Mouse (Mus musculus): ENCODE measurements at regions not wholly inside any gene's neighbourhood (a gene's known extent, or its start where the extent isn't known, plus 50 kb on each side); places are given as distances from the start of the nearest gene placed in this dataset.
"Not testable (repeated sequence)": the region's sequence is repeated elsewhere in the genome, so short reads cannot be mapped to it uniquely, and the experiment has no call there.

DNA sequence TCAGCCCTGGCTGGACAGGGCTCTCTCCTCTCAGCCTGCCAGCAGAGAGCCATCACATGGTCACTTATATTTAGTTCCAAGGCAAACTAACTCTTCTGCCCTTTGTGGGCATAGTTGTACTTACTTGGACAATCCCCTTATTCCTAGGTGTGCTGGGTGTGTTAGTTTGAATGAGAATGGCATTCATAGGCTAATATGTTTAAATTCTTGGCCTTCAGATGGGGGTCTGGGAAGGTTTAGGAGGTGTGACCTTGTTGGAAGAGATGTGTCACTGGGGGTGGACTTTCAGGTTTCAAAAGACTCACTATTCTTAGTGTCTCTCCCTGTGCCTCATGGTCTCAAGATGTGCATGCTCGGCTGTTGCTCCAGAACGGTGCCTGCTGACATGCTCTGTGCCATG is 250.5 kb upstream of the Myo3a start:
- no peak for DNase-seq (ENCODE audit: low spot score in 2 of 2)

DNA sequence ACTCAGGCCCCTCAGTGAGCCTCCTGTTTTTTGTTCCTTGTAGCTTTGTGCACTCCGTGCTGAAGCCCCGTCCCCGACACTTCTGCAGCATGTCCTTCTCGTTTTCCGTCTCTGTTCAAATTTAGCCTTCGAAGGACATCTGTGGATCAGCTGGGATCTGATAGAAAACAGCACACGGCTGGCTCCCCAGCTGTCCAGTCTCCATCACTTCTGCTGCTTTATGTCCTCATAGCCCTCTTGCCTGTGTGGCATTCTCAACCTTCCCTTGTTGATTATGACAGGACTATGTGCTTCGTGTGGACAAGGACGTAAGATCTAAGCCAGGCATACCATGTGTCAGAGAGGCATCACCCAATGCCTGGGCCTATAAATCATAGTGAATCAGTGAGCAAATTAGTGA is 247.1 kb upstream of the Myo3a start:
- no peak for DNase-seq (ENCODE audit: low spot score in 2 of 2)

DNA sequence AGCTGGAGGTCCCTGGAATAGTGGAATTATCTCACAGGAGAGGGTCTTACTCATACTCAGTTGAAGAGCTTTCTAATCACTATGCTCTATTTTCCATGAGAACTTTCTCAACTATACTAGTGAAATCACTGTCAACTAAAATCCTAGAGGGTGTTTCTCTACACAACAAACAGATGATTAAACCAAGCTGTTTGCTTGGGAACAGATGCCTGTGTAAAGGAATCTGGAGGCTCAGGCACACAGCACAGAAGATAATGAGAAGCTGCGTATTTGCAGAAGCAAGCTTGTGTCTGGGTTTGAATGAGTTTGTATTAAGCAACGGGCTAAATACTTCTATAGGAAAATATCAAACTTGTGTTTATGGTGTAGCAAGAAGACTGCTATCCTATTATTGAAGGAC is 202.9 kb upstream of the Myo3a start:
- no peak for DNase-seq (ENCODE audit: low spot score in 2 of 2)

DNA sequence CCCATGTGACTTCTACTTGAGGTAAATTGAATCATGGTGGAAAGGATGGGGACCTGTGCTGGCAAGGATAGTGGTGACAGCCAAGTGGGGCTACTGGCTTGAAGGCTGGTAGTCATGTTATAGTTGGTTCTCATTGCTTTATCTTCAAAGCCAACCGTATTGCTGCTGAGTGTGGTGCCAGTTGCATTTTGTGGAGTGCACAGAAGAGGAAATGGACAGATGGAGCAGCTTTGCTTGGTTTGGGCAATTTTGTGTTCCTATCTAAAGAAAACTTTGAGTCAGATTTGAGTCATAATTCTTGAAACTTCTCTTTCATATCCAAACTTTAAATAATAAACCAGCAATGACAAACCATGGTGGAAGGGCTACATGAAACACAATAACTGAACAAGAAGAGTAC is 200.5 kb upstream of the Myo3a start:
- DNase-seq (ENCODE audit: low spot score in 2 of 2), result no peak

DNA sequence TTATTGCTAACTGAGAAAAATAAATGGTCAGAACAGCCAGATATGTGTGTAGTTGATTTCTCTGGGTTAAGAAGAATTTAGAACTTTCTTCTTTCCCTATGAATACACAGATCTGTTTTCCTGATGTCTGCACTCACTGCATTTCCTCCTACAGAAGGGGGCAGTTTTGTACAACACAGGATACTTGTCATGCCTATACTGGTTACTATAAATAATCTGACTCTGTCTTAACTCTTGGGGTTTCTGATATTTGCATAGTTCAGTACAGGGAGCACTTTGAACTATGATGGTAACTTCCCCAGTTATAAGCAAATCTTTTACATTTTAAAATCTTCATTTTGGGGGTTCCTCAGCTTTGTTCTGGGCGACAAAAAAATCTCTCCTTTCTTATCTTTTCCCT is 198.7 kb upstream of the Myo3a start:
- DNase-seq (ENCODE audit: low spot score in 2 of 2), result no peak

DNA sequence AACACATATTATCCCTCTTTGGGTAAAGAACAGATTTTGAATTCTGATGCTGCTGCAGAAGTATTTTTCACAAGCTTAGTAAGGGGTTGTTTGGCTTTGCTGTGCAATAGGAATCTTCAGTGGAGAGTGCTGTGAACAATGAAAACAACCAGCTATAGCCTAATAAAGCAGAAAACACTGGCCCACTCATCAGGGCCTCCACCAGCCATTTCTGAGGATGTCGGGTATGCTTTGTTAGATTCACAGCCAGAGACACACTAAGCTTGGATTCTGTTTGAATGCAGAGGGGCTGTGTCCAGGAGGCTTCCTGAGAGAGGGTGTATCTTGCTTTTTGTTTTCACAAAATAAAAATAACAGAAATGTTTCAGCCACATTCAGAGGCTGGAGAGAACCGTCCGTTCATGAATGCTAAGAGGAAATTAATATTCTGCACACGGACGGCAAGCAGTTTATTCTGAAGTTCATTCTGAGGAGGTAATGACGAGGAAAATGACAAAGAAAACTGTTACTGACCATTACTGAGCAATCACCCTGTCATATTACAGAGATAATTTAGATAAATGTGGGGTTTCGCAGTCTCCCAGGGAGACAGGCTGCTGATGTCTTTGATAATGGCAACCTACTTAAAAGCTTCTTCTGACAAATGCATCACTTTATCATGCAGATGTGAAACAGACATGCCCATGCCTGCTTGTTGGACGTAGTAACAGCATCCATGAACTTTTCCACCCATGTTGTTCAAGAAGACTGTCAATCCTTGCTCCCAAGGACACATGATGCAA is 198.1 kb upstream of the Myo3a start:
- DNase-seq (ENCODE audit: low spot score in 2 of 2), result no peak

DNA sequence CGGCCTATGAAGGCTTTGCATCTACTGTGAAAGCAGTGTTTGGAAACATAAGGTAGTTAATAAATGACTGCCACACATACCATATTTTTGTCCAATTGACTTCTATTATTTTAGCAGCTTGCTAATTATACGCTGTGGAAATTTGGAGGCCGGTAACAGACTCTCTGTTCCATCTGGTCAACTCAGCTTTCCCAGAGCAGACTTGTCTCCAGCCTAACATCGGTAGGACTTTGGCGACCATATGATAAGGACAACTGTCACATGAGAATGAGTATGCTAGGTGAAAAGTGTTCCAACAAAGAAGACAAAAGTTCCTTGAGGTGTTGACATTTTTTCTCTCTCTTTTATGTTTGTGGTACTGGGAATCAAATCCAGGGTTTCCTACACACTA is 197.5 kb upstream of the Myo3a start:
- DNase-seq (ENCODE audit: low spot score in 2 of 2), result no peak

DNA sequence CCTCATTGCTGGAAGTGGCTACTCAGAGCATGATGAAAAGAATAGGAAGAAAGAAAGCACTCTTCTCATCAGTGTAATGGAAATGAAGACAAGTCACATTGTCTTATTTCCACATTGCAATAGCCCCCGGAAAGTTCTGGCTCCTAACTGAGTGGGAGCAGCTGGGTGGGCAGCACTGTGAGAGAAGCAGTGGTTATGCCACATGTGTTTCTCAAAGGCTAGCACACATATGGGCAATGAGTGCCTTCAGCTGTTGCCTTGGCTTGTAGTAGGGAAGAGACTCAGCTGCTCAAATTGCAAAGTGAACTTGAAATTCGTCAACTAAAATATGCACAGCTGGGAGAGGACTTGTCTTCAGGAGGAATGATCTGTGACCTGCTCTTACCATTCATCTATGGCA is 190.5 kb upstream of the Myo3a start:
- DNase-seq (ENCODE audit: low spot score in 2 of 2), result no peak

DNA sequence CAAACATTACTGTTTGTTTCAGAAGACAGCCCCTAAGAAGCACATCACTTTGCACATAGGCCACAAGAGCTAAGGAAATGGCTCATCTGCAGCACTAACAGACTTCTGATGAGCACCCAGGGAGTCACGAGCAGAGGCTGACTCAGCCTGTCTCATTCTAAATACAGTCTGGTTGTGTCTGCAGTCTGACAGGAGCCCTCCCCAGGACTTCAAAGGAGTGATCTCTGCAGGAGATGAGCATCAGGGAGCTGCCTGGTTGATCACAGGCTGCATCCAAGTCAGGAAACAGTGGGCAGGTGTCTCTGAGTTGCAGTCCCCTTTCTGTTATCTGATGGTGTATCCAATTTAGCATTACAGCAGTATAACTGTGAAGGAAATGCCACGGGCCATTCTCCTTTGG is 188.5 kb upstream of the Myo3a start:
- no peak for DNase-seq (ENCODE audit: low spot score in 2 of 2)

DNA sequence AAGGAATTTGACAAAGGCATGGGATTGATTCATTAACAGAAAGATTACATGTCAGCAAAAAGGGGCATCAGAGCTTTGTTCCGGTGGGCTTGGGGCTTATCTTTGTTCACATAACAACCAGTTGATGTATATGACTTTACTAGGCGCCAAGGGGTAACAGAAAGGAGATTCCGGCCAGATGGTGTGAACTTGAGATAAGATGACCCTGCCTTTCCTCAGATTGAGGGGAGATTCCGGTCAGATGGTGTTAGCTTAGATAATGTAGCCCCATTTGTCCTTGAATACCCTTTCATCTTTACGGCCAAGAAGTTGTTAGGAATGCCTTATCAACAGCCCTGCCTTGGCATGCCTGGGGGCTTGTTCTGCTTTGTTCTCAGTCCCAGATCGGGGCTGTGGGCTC is 183.4 kb upstream of the Myo3a start:
- not testable (repeated sequence) for DNase-seq (ENCODE audit: low spot score in 2 of 2)

DNA sequence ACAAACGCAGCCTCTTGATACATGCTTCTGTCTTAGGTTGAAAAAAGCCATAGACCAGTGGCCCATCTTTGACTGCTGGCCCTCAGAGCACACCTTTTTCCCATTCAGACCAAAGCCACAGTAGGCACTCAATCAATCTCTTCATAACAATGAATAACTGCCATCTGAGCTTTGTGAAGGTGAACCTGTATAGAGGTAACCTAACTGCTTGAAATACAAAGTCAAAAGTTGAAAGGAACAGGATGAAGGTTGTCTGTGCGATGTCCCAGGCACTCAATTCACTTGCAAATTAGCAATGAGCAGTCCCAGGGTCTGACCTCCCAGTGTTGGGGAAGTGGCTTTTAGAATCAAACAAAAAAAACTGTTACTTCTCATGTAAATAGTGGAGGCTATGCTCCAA is 182.4 kb upstream of the Myo3a start:
- no peak for DNase-seq (ENCODE audit: low spot score in 2 of 2)

DNA sequence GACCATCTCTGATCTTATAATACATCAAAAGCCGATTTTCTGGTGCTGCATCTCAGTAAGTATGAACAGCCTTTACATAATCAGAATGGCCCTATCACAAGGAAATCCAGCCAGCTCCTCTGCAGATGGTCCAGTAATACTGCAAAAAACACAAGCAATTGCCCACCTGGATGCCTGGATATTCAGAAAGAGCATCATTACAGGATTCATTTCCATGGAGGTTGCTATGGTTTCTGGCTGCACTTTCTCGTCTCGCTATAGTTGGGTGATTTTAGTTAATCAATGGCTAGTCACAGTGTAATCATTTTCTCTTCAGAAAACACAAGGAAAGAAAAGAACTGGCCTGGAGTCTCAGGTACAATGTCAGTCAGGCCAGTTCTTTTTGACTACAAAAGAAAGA is 179.8 kb upstream of the Myo3a start:
- DNase-seq (ENCODE audit: low spot score in 2 of 2), result no peak

DNA sequence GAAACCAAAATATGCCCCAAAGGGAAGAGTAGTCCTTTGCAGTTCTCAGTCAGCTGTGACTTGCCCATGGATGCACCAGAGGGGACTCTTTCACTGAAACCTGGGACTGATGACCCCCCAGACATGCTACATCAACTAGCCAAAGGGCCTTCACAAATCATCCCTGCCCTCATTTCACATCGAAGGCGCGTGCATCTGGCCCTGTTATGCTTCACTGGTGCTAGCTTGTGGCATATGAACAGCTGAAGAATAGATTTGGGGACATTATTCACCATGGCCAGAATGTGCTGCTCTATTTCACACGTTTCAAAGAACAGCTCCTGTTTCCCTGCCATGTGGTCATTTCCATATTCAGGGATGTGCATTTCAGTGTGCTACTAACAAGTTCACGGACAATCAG is 160.8 kb upstream of the Myo3a start:
- no peak for DNase-seq (ENCODE audit: low spot score in 2 of 2)

DNA sequence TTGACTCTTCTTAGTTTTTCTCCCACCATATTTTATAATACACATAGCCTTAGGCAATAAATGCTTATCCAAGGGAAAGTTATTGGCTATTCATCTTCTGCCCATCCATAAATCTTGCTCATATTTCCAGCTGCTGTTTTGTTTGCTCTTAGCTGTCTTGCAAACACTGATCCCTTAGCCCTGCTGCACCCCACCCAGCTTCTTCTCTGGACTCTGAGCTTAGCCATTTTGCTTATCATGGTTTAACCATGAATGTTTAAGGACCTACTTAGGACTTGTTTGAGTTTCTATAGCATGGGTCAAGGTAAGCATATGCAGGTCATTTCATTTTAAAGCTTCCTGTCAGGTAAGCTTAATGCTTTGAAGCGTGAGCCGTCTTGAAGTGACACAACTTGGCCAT is 130.5 kb upstream of the Myo3a start:
- DNase-seq (ENCODE audit: low spot score in 2 of 2), result no peak

DNA sequence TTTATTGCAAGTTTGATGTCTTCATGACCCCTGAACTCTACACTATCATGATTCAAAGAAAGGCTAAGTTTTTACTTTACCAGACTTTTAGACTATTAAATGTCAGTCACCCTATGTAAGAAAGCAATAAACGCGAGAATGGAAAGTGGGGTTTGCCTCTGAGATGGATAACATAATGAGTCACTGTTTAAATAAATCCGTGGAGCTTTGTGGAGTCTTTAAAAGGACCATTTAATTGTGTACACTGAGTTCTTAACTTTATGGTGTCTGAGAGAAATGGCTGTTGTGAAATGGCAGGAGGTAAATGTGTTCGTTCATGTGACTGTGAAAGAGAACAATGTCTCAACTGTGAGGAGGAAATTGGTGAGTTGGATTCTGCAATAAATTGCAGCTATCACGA is 122.2 kb upstream of the Myo3a start:
- DNase-seq (ENCODE audit: low spot score in 2 of 2), result no peak

DNA sequence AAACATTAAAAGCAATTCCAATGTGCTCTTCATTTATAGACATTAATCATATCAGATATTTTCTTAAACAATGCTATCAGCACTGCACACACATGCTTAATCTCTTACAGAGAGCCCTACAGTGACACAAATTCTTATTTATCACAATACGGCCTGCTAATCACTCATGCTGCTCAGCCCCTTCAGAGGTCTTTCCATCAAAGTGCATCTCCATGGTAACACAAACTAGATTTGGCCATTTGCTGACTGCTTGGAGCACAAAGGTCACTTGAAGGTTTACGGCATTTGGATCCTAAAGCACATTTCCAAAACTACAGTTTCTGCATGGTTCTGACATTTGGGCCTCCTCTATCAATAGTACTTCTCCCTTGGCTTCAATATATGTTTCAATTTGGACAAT is 77.6 kb upstream of the Myo3a start:
- no peak for DNase-seq (ENCODE audit: low spot score in 2 of 2)

DNA sequence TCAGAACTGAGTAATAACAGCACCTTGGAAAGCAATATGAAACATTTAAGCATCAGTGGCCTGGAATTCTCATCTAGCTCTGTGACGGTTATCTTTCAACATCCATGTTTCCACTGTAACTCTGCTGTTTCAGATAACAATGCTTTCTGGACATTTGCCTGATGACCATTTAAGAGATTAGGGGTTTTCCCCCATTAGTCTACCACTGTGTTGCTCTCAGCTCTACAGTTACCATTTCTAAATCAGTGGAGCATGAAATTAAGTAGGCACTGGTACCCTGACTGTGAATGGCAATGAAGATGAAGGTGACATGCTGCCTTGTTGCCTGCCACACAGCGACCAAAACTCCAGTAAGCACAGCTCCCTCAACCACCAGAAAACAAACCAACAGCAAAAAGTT is 70.7 kb upstream of the Myo3a start:
- no peak for DNase-seq (ENCODE audit: low spot score in 2 of 2)

DNA sequence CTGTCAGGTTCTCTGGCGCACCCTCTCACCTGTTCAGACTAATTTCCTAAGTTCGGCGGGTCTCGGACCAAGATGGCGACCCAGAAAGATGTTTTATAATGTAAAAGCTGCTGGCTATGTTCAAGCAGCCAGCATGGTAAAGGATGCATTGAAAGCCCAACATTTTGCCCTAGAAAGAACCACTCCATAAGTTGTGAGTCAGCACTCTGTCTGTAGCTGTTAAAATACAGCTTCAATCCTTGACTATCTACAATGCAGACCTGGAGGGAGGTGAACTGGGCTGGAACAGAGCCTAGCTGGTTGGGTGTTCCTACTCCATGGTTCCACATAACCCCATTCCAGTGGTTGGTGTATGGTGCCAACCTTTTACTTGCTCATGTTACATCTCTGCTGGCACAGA is 61.9 kb upstream of the Myo3a start:
- no peak for DNase-seq (ENCODE audit: low spot score in 2 of 2)

DNA sequence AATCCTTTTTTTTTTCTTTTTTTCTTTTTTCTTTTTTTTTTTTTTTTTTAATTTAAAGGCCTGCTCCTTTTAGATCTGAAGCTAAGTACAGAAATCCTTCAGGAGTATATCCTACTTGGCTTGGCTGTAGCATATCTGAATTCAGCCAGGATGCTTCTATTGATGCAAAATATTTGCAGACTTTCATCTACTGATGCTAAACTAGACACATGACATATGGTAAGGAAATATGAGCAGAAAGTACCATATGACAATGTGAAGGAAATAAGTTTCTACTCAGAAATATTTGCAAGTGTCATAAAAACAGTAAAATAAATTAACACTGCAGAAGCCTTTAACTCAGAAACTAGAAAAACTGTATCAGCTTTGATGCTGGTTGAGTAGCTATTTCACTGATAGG is 61.4 kb upstream of the Myo3a start:
- no peak for DNase-seq (ENCODE audit: low spot score in 2 of 2)

All from frontal cortex, postnatal 14 days (tissue).